Mouse (Mus musculus) C2C12 (cell line): ENCODE results near the gene L3hypdh. TPM values are rescaled to one million over a fixed set of nuclear protein-coding genes. Genes with fewer than 3 reads are reported as not detected.

Source experiments
- H3K27me3 ChIP-seq: one replicate; pipeline ENCODE4 v1.6.1; 2011; ENCODE audit not compliant: control insufficient read depth, insufficient read depth, insufficient read length
- H3K36me3 ChIP-seq: one replicate; pipeline ENCODE4 v1.6.1; 2011; ENCODE audit not compliant: control insufficient read depth, insufficient read depth
- H3K4me3 ChIP-seq: one replicate; pipeline ENCODE4 v1.5.1; 2011; ENCODE audit warnings: mild to moderate bottlenecking, control low read depth; ENCODE audit not compliant: poor library complexity, insufficient read depth, severe bottlenecking
- H3K79me2 ChIP-seq: one replicate; pipeline ENCODE4 v1.6.1; 2011; ENCODE audit not compliant: control insufficient read depth, insufficient read depth
- H3K79me3 ChIP-seq: one replicate; pipeline ENCODE4 v1.6.1; 2011; ENCODE audit warnings: low read depth, control low read depth
- H3ac ChIP-seq: one replicate; pipeline ENCODE3; 2011; ENCODE audit warnings: low read depth; ENCODE audit not compliant: control insufficient read depth, insufficient read length
- CEBPB ChIP-seq: IDR thresholded peaks from one replicate; pipeline ENCODE4 v1.6.1; 2011; ENCODE audit warnings: low read depth, mild to moderate bottlenecking, control low read depth, moderate library complexity
- CTCF ChIP-seq: IDR thresholded peaks from one replicate; pipeline ENCODE4 v1.5.1; 2011; ENCODE audit not compliant: control insufficient read depth, insufficient read depth, insufficient read length
- FOSL1 ChIP-seq: IDR thresholded peaks from one replicate; pipeline ENCODE4 v1.8.0; 2011; ENCODE audit warnings: mild to moderate bottlenecking, low read length; ENCODE audit not compliant: poor library complexity, insufficient read depth, severe bottlenecking
- MAX ChIP-seq: IDR thresholded peaks from one replicate; pipeline ENCODE4 v1.6.1; 2011; ENCODE audit warnings: mild to moderate bottlenecking, control low read depth
- MYOD1 ChIP-seq: IDR thresholded peaks from one replicate; pipeline ENCODE4 v1.6.1; 2011; ENCODE audit warnings: low read depth; ENCODE audit not compliant: control insufficient read depth, insufficient read length
- MYOG ChIP-seq: IDR thresholded peaks from one replicate; pipeline ENCODE4 v1.6.1; 2011; ENCODE audit not compliant: control insufficient read depth, insufficient read length; ENCODE audit errors: extremely low read depth
- USF1 ChIP-seq: IDR thresholded peaks from one replicate; pipeline ENCODE4 v1.6.1; 2011; ENCODE audit warnings: low read depth, mild to moderate bottlenecking, control low read depth, moderate library complexity
- long read RNA-seq, 2 experiments: library from polyadenylated mRNA; unstranded; transcript quantifications; one replicate each; pipeline ENCODE4 v2.0.0; 2019 to 2020
- polyA plus RNA-seq: library from polyadenylated mRNA; unstranded; fragments of >200 nt; fragmentation: generic; extraction: Trizol; gene quantifications from one replicate; pipeline ENCODE4 v1.2.1, GENCODE M21; 2012; ENCODE audit warnings: missing spikeins

The L3hypdh gene
- polyA plus RNA-seq, result 3.1 TPM
- long read RNA-seq, experiment 1, partial matches to known transcripts, result 0 of 3 reads
- long read RNA-seq, experiment 1, other reads (novel, unspliced or antisense), result 1 of 3 reads
- long read RNA-seq, experiment 2, transcript L3hypdh-201 (5 exons, 1,831 nt), result major isoform, 19 of 20 reads
- long read RNA-seq, experiment 2, partial matches to known transcripts, result 0 of 20 reads
- long read RNA-seq, experiment 2, other reads (novel, unspliced or antisense), result 1 of 20 reads

- Histone ChIP-seq H3K27me3 (no peaks in the 10 kb centered on the region), H3K79me2 (peaks cover 17% of the 10 kb centered on the region), H3K36me3 (peaks cover 4% of the 10 kb centered on the region), H3K79me3 (peaks cover 9% of the 10 kb centered on the region), H3K4me3 (peak within 1 kb of the TSS; percentile 59), H3ac (peak within 1 kb of the TSS; percentile 84)
- TF ChIP-seq CEBPB, result no peak
- TF ChIP-seq CTCF, result no peak
- TF ChIP-seq FOSL1, result no peak
- no peak for TF ChIP-seq USF1
- no peak for TF ChIP-seq MYOD1
- no peak for TF ChIP-seq MAX
- no peak for TF ChIP-seq MYOG
Measured at GRCm38 (mm10) chr12:72085329-72086165, at the start of gene L3hypdh, which contains the start of gene Jkamp. Gene L3hypdh (minus strand): TSS chr12:72085439. Gene Jkamp (plus strand): TSS chr12:72085589.

GRCm38 (mm10) chr12:72129203-72129602, 44.0 kb upstream of the L3hypdh start:
- no peaks in the 10 kb centered on the region for H3K79me3 ChIP-seq
- H3K79me2 ChIP-seq, result no peaks in the 10 kb centered on the region
- H3K27me3 ChIP-seq, result peaks cover 4% of the 10 kb centered on the region
- no peak overlapping the region for H3K4me3 ChIP-seq
- no peak overlapping the region for H3ac ChIP-seq
- no peaks in the 10 kb centered on the region for H3K36me3 ChIP-seq
- no peak for TF ChIP-seq CEBPB
- no peak for TF ChIP-seq FOSL1
- no peak for TF ChIP-seq MYOD1
- TF ChIP-seq MYOG, result no peak
- TF ChIP-seq CTCF, result no peak
- TF ChIP-seq USF1, result no peak
- no peak for TF ChIP-seq MAX

- Histone ChIP-seq H3ac (no peak overlapping the region), H3K36me3 (no peaks in the 10 kb centered on the region), H3K4me3 (no peak overlapping the region), H3K27me3 (peaks cover 9% of the 10 kb centered on the region), H3K79me2 (no peaks in the 10 kb centered on the region), H3K79me3 (no peaks in the 10 kb centered on the region)
- no peak for TF ChIP-seq FOSL1
Measured at GRCm38 (mm10) chr12:72115686-72116345, 30.6 kb upstream of the L3hypdh start.

GRCm38 (mm10) chr12:72115126-72115525, 29.9 kb upstream of the L3hypdh start:
- no peak overlapping the region for H3ac ChIP-seq
- H3K27me3 ChIP-seq, result peaks cover 14% of the 10 kb centered on the region
- H3K79me2 ChIP-seq, result no peaks in the 10 kb centered on the region
- TF ChIP-seq FOSL1 (no peak), USF1 (peak; percentile 28), MYOD1 (no peak), CTCF (no peak), MYOG (no peak), CEBPB (no peak), MAX (no peak)
- no peaks in the 10 kb centered on the region for H3K79me3 ChIP-seq
- H3K36me3 ChIP-seq, result no peaks in the 10 kb centered on the region
- H3K4me3 ChIP-seq, result no peak overlapping the region

GRCm38 (mm10) chr12:72104525-72105281, 19.5 kb upstream of the L3hypdh start:
- TF ChIP-seq FOSL1 (no peak), USF1 (no peak), CEBPB (no peak), MYOG (no peak)
- Histone ChIP-seq H3K4me3 (no peak overlapping the region), H3K79me2 (no peaks in the 10 kb centered on the region), H3ac (no peak overlapping the region), H3K27me3 (peaks cover 14% of the 10 kb centered on the region), H3K79me3 (no peaks in the 10 kb centered on the region), H3K36me3 (peaks cover 8% of the 10 kb centered on the region)
